Mouse (Mus musculus): ENCODE measurements around the gene Opn1mw. TPM values are rescaled to one million over a fixed set of nuclear protein-coding genes. Genes with fewer than 3 reads are reported as not detected.
"Not testable (repeated sequence)": the region's sequence is repeated elsewhere in the genome, so short reads cannot be mapped to it uniquely, and the experiment has no call there.

The Opn1mw gene
- under 1 TPM in 1 of 2 experiments, not detected in 1; 0.59 TPM for total RNA-seq (2021)
- long read RNA-seq, experiment 1 = 0 reads
- long read RNA-seq, experiment 2 = 0 reads

- DNase-seq (ENCODE audit: low spot score in 2 of 2) = no peak
- intact Hi-C loops (cut with DNase I) = no loop called here
These were observed at the start of gene Opn1mw for GRCm38 (mm10) chrX:74127164-74127563. Gene Opn1mw, plus strand, starts transcription at chrX:74127464.

GRCm38 (mm10) chrX:74084276-74084837 is 42.9 kb upstream of the Opn1mw start:
- intact Hi-C loops (cut with DNase I) = loop anchor here (10.0 kb wide), 1 partner anchor 160 kb away; the partner anchor contains the start of gene Flna
- peak in 1 of 2 experiments; percentile 6 for DNase-seq (ENCODE audit: low spot score in 2 of 2)

GRCm38 (mm10) chrX:74084946-74085498 is 42.2 kb upstream of the Opn1mw start:
- intact Hi-C loops (cut with DNase I) = loop anchor here (10.0 kb wide), 1 partner anchor 160 kb away; the partner anchor contains the start of gene Flna

GRCm38 (mm10) chrX:74085601-74086038 is 41.6 kb upstream of the Opn1mw start:
- intact Hi-C loops (cut with DNase I) = loop anchor here (10.0 kb wide), 1 partner anchor 159 kb away; the partner anchor contains the start of gene Flna

More at GRCm38 (mm10) chrX:74084946-74085498, 42.2 kb upstream of the Opn1mw start:
- DNase-seq (ENCODE audit: low spot score in 2 of 2) = peak; percentile 79 to 80

GRCm38 (mm10) chrX:74095130-74095529 is 32.1 kb upstream of the Opn1mw start:
- intact Hi-C loops (cut with DNase I) = no loop called here

More at GRCm38 (mm10) chrX:74085601-74086038, 41.6 kb upstream of the Opn1mw start:
- DNase-seq (ENCODE audit: low spot score in 2 of 2) = peak; percentile 98 to 99

GRCm38 (mm10) chrX:74103457-74104188 is 23.6 kb upstream of the Opn1mw start:
- peak; percentile 6 to 21 for DNase-seq (ENCODE audit: low spot score in 2 of 2)
- intact Hi-C loops (cut with DNase I) = no loop called here

More at GRCm38 (mm10) chrX:74095130-74095529, 32.1 kb upstream of the Opn1mw start:
- DNase-seq (ENCODE audit: low spot score in 2 of 2) = no peak

GRCm38 (mm10) chrX:74105916-74106315 is 21.3 kb upstream of the Opn1mw start:
- DNase-seq (ENCODE audit: low spot score in 2 of 2) = no peak
- intact Hi-C loops (cut with DNase I) = no loop called here

- intact Hi-C loops (cut with DNase I) = no loop called here
- no peak for DNase-seq (ENCODE audit: low spot score in 2 of 2)
These were observed 18.5 kb upstream of the Opn1mw start for GRCm38 (mm10) chrX:74108747-74109146.

- intact Hi-C loops (cut with DNase I) = loop anchor here (10.0 kb wide), 1 partner anchor 131 kb away; the partner anchor contains the start of gene Flna
These were observed 13.2 kb upstream of the Opn1mw start for GRCm38 (mm10) chrX:74114036-74114435.

GRCm38 (mm10) chrX:74115511-74115910 is 11.8 kb upstream of the Opn1mw start:
- intact Hi-C loops (cut with DNase I) = loop anchor here (10.0 kb wide), 1 partner anchor 129 kb away; the partner anchor contains the start of gene Flna
- peak; percentile 15 to 51 for DNase-seq (ENCODE audit: low spot score in 2 of 2)

More at GRCm38 (mm10) chrX:74114036-74114435, 13.2 kb upstream of the Opn1mw start:
- no peak for DNase-seq (ENCODE audit: low spot score in 2 of 2)

- intact Hi-C loops (cut with DNase I) = no loop called here
- no peak for DNase-seq (ENCODE audit: low spot score in 2 of 2)
These were observed 2.3 kb upstream of the Opn1mw start for GRCm38 (mm10) chrX:74124975-74125374.

- DNase-seq (ENCODE audit: low spot score in 2 of 2); intact Hi-C loops (cut with DNase I): not testable (repeated sequence)
These were observed 8.0 kb downstream of the Opn1mw start, which contains the start of gene Mecp2 for GRCm38 (mm10) chrX:74135263-74135662. Gene Mecp2, minus strand, starts transcription at chrX:74135363.

- intact Hi-C loops (cut with DNase I) = no loop called here
- no peak for DNase-seq (ENCODE audit: low spot score in 2 of 2)
These were observed 40.5 kb downstream of the Opn1mw start, which contains the start of gene Tex28 for GRCm38 (mm10) chrX:74167738-74168137. Gene Tex28, minus strand, starts transcription at chrX:74167838.

- DNase-seq (ENCODE audit: low spot score in 2 of 2) = no peak
- intact Hi-C loops (cut with DNase I) = no loop called here
These were observed 49.7 kb downstream of the Opn1mw start, which contains the start of gene Tktl1 for GRCm38 (mm10) chrX:74176959-74177358. Gene Tktl1, plus strand, starts transcription at chrX:74177259.

Other genes starting within 250 kb of the Opn1mw start
- gene Avpr2, start 235.4 kb upstream of the Opn1mw start, total RNA-seq (2021) = not detected
- gene L1cam, start 231.4 kb upstream of the Opn1mw start, total RNA-seq (2021) = 100 to 1,000 TPM; 240 to 245 TPM
- 1 to 10 TPM; 5.5 to 6.0 TPM for gene Arhgap4, start 205.6 kb upstream of the Opn1mw start, total RNA-seq (2021)
- 10 to 100 TPM; 57.2 to 58.8 TPM for gene Naa10, start 205.5 kb upstream of the Opn1mw start, total RNA-seq (2021)
- gene Renbp, start 196.6 kb upstream of the Opn1mw start, total RNA-seq (2021) = 1 to 10 TPM; 5.4 to 6.4 TPM
- 10 to 100 TPM; 71.8 to 73.7 TPM for gene Hcfc1, start 161.1 kb upstream of the Opn1mw start, total RNA-seq (2021)
- 10 to 100 TPM; 32.1 to 38.5 TPM for gene Irak1, start 103.5 kb upstream of the Opn1mw start, total RNA-seq (2021)
- 10 to 100 TPM; 74.2 to 75.5 TPM for gene Mecp2, start 7.9 kb downstream of the Opn1mw start, total RNA-seq (2021)
- gene Tex28, start 40.4 kb downstream of the Opn1mw start, total RNA-seq (2021) = not detected
- gene Tktl1, start 49.8 kb downstream of the Opn1mw start, total RNA-seq (2021) = not detected
- gene Flna, start 122.4 kb downstream of the Opn1mw start, total RNA-seq (2021) = 100 to 1,000 TPM in 1 of 2 experiments, 10 to 100 TPM in 1; 89.1 to 100 TPM
- gene Emd, start 127.2 kb downstream of the Opn1mw start, total RNA-seq (2021) = 10 to 100 TPM; 38.9 to 40.4 TPM
- 100 to 1,000 TPM; 124 to 140 TPM for gene Rpl10, start 143.3 kb downstream of the Opn1mw start, total RNA-seq (2021)
- gene Taz, start 154.4 kb downstream of the Opn1mw start, total RNA-seq (2021) = 10 to 100 TPM; 51.2 to 53.1 TPM
- gene Dnase1l1, start 154.9 kb downstream of the Opn1mw start, total RNA-seq (2021) = 1 to 10 TPM; 1.4 to 2.0 TPM
- gene Atp6ap1, start 169.6 kb downstream of the Opn1mw start, total RNA-seq (2021) = 100 to 1,000 TPM; 351 to 367 TPM
- gene Gdi1, start 177.5 kb downstream of the Opn1mw start, total RNA-seq (2021) = 100 to 1,000 TPM; 663 to 673 TPM
- 10 to 100 TPM; 35.4 to 38.5 TPM for gene Fam50a, start 185.6 kb downstream of the Opn1mw start, total RNA-seq (2021)
- gene Plxna3, start 201.6 kb downstream of the Opn1mw start, total RNA-seq (2021) = 10 to 100 TPM; 33.3 to 33.8 TPM
- gene Lage3, start 226.2 kb downstream of the Opn1mw start, total RNA-seq (2021) = 10 to 100 TPM; 30.5 to 33.0 TPM
- gene Ubl4a, start 245.8 kb downstream of the Opn1mw start, total RNA-seq (2021) = 10 to 100 TPM; 59.0 to 62.6 TPM
- 1 to 10 TPM; 2.1 to 3.2 TPM for gene Slc10a3, start 245.9 kb downstream of the Opn1mw start, total RNA-seq (2021)